Comparison of ENCODE assay signal across 17 mouse cellular contexts in the genomic region with DNA sequence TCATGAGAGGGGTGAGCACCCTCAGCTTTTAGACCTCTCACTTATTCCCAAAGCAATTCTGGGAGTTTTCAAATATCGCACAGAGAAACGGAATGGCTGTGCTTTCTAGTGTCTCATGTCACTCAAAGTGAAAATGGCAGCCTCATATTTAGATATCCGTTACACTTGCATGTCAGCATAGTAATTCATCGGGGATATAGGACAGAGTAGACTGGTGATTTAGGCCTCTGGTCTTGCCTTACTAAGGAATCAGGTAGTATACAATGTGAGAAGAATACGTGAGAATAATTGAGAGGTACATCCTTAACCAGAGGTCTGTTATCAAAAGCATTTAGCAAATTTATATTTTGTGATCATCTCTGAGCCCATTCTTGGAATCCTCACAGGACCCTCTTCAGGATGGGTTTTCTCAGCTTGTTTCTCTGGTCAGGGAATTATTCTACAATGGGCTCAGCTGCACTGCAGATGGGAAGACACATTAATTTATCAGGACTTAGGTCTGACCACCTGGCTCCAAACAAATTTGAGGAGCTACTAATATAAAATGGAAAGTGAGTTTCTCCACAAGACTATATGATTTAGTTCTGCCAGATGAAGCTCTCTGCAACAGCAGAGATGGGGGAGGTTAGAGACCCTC.
A peak's percentile ranks its signal among the peaks of the same experiment; 100 is the strongest.
DNase-seq lines count a peak whose midpoint lies in the region; ATAC-seq and TF ChIP-seq lines count a peak whose summit lies in the region.
"Had no signal": no experiment of that assay in that cellular context is flagged by ENCODE, and none has a peak within 500 bp of the region (broad histone marks: within the 10 kb centered on the region; RNA-seq: fewer than 3 reads in every experiment).

No protein-coding gene starts in this region.

- no peaks in the 10 kb centered on the region for H3K4me1 ChIP-seq in forebrain, embryonic 14.5 days (ENCODE audit: control insufficient read depth, insufficient read depth, low read length)
- no peaks in the 10 kb centered on the region for H3K4me1 ChIP-seq in forebrain, embryonic 13.5 days
- H3K4me1 ChIP-seq in neural tube, embryonic 12.5 days: no peaks in the 10 kb centered on the region
- H3K4me1 ChIP-seq in embryonic facial prominence, embryonic 10.5 days: no peaks in the 10 kb centered on the region
- H3K4me1 ChIP-seq: heart, embryonic 15.5 days had no signal

- no peak for TF ChIP-seq CTCF in layer of hippocampus, adult 2 months (conservative IDR thresholded peaks at IDR 0.05)

- no peak overlapping the region for H3K9ac ChIP-seq in forebrain, embryonic 14.5 days (ENCODE audit: low read length)
- H3K9ac ChIP-seq in forebrain, embryonic 13.5 days: no peak overlapping the region
- no peak overlapping the region for H3K9ac ChIP-seq in neural tube, embryonic 12.5 days
- H3K9ac ChIP-seq: forebrain, postnatal 0 days; heart, embryonic 15.5 days had no signal

- H3K27me3 ChIP-seq in forebrain, embryonic 14.5 days (replicated peaks; ENCODE audit: control insufficient read depth, insufficient read depth, low read length): no peaks in the 10 kb centered on the region
- no peaks in the 10 kb centered on the region for H3K27me3 ChIP-seq in forebrain, embryonic 13.5 days
- no peaks in the 10 kb centered on the region for H3K27me3 ChIP-seq in neural tube, embryonic 12.5 days (replicated peaks)
- no peaks in the 10 kb centered on the region for H3K27me3 ChIP-seq in embryonic facial prominence, embryonic 10.5 days (replicated peaks; ENCODE audit: low read depth, poor library complexity, severe bottlenecking)
- H3K27me3 ChIP-seq: heart, embryonic 15.5 days had no signal

- no peak overlapping the region for H3K27ac ChIP-seq in forebrain, embryonic 14.5 days (ENCODE audit: low read depth, low read length)
- no peak overlapping the region for H3K27ac ChIP-seq in forebrain, embryonic 13.5 days
- H3K27ac ChIP-seq in layer of hippocampus, adult 2 months: 0 out of 2 replicates have a peak overlapping the region, but pooled peaks have one; percentile 6
- no peak overlapping the region for H3K27ac ChIP-seq in neural tube, embryonic 12.5 days
- H3K27ac ChIP-seq in embryonic facial prominence, embryonic 10.5 days (replicated peaks): no peak overlapping the region
- H3K27ac ChIP-seq: heart, adult 2 months; heart, embryonic 15.5 days had no signal

- H3K9me3 ChIP-seq in forebrain, embryonic 14.5 days (replicated peaks; ENCODE audit: control insufficient read depth, low read length): no peaks in the 10 kb centered on the region
- H3K9me3 ChIP-seq in forebrain, embryonic 13.5 days (replicated peaks): no peaks in the 10 kb centered on the region
- H3K9me3 ChIP-seq in neural tube, embryonic 12.5 days: no peaks in the 10 kb centered on the region
- H3K9me3 ChIP-seq in embryonic facial prominence, embryonic 10.5 days: no peaks in the 10 kb centered on the region
- H3K9me3 ChIP-seq: heart, embryonic 15.5 days had no signal

- no peak overlapping the region for H3K4me3 ChIP-seq in forebrain, embryonic 14.5 days (ENCODE audit: low read depth, low read length)
- H3K4me3 ChIP-seq in forebrain, embryonic 13.5 days: no peak overlapping the region
- H3K4me3 ChIP-seq in layer of hippocampus, adult 2 months: no peak overlapping the region
- H3K4me3 ChIP-seq in neural tube, embryonic 12.5 days: no peak overlapping the region
- no peak overlapping the region for H3K4me3 ChIP-seq in embryonic facial prominence, embryonic 10.5 days
- H3K4me3 ChIP-seq: heart, adult 2 months; heart, embryonic 15.5 days had no signal

- 89% methylated on average over 5 of the region's 5 CpGs for WGBS in forebrain, embryonic 14.5 days
- WGBS in forebrain, embryonic 13.5 days: 87% methylated on average over 5 of the region's 5 CpGs
- 63% methylated on average over 5 of the region's 5 CpGs for WGBS in neural tube, embryonic 12.5 days
- WGBS in embryonic facial prominence, embryonic 10.5 days: 89% methylated on average over 5 of the region's 5 CpGs

- DNase-seq in forebrain, embryonic 14.5 days (ENCODE audit: low spot score): peak; percentile 13
- DNase-seq in layer of hippocampus, adult 2 months (ENCODE audit: low spot score in 2 of 2): no peak
- no peak for DNase-seq in layer of hippocampus, adult 9-11 months
- DNase-seq in neural tube, embryonic 10.5 days (ENCODE audit: extremely low spot score, low spot score): no peak
- no peak for DNase-seq in embryonic facial prominence, embryonic 10.5 days (ENCODE audit: low spot score)
- DNase-seq: adrenal gland, postnatal 10 days; cerebellum, adult 11-12 months; cerebellum, adult 9-11 months; cerebellum, postnatal 36 days; forebrain, postnatal 0 days; gastrocnemius, postnatal 14 days; heart, adult 2 months; heart, postnatal 14 days had no signal

- H3K36me3 ChIP-seq in forebrain, embryonic 14.5 days (ENCODE audit: control insufficient read depth, insufficient read depth, low read length): no peaks in the 10 kb centered on the region
- no peaks in the 10 kb centered on the region for H3K36me3 ChIP-seq in forebrain, embryonic 13.5 days (ENCODE audit: poor library complexity, severe bottlenecking)
- H3K36me3 ChIP-seq in neural tube, embryonic 12.5 days: no peaks in the 10 kb centered on the region
- H3K36me3 ChIP-seq in embryonic facial prominence, embryonic 10.5 days (replicated peaks): no peaks in the 10 kb centered on the region
- H3K36me3 ChIP-seq: heart, embryonic 15.5 days had no signal

- H3K4me2 ChIP-seq in forebrain, embryonic 14.5 days (ENCODE audit: low read length): no peak overlapping the region
- no peak overlapping the region for H3K4me2 ChIP-seq in forebrain, embryonic 13.5 days
- H3K4me2 ChIP-seq in neural tube, embryonic 12.5 days (replicated peaks): no peak overlapping the region
- H3K4me2 ChIP-seq: heart, embryonic 11.5 days; heart, embryonic 15.5 days had no signal

- ATAC-seq in forebrain, embryonic 14.5 days: no peak
- no peak for ATAC-seq in forebrain, embryonic 13.5 days
- ATAC-seq in neural tube, embryonic 12.5 days (ENCODE audit: low FRiP score, low read depth): 0 out of 2 replicates have a peak, but pooled peaks have one; percentile 70
- ATAC-seq: forebrain, postnatal 0 days had no signal
